10 mouse cellular contexts compared by ENCODE assay signal in genomic region chr16:91139481-91139880, GRCm38 (mm10). TPM values are rescaled to one million over a fixed set of nuclear protein-coding genes. Genes with fewer than 3 reads are reported as not detected.
DNase-seq lines count a peak whose midpoint lies in the region; ATAC-seq lines count a peak whose summit lies in the region.
"Had no signal": no experiment of that assay in that cellular context is flagged by ENCODE, and none has a peak within 500 bp of the region (broad histone marks: within the 10 kb centered on the region; RNA-seq: fewer than 3 reads in every experiment).

No protein-coding gene starts in this region.

- H3K9me3 ChIP-seq in forebrain, embryonic 13.5 days (replicated peaks) = peaks cover 15% of the 10 kb centered on the region
- H3K9me3 ChIP-seq in heart, embryonic 15.5 days (replicated peaks) = no peaks in the 10 kb centered on the region
- peaks cover 6% of the 10 kb centered on the region; the same call in 1 of the 2 replicates for H3K9me3 ChIP-seq in midbrain, embryonic 13.5 days
- H3K9me3 ChIP-seq: limb, embryonic 15.5 days had no signal

- H3K27ac ChIP-seq in forebrain, embryonic 13.5 days = peak overlapping the region; percentile 97
- no peak overlapping the region for H3K27ac ChIP-seq in heart, embryonic 15.5 days
- peak overlapping the region; percentile 69 for H3K27ac ChIP-seq in midbrain, embryonic 13.5 days
- H3K27ac ChIP-seq: limb, embryonic 15.5 days had no signal

- DNase-seq in left cerebral cortex, postnatal 4 days = peak; percentile 55
- no peak for DNase-seq in left cerebral cortex, postnatal 10 days (ENCODE audit: extremely low spot score in 1 of 2, low spot score in 2 of 2)
- no peak for DNase-seq in thymus, postnatal 25 days
- DNase-seq: cerebellum, adult 11-12 months; gastrocnemius, postnatal 25 days had no signal

- H3K36me3 ChIP-seq in forebrain, embryonic 13.5 days (ENCODE audit: poor library complexity, severe bottlenecking) = 0 out of 2 replicates have a peak, but pooled peaks cover 5% of the 10 kb centered on the region
- no peaks in the 10 kb centered on the region for H3K36me3 ChIP-seq in heart, embryonic 15.5 days
- H3K36me3 ChIP-seq in midbrain, embryonic 13.5 days = no peaks in the 10 kb centered on the region
- H3K36me3 ChIP-seq: limb, embryonic 15.5 days had no signal

- H3K4me2 ChIP-seq in forebrain, embryonic 13.5 days = peak overlapping the region; percentile 50
- peak overlapping the region; percentile 41 for H3K4me2 ChIP-seq in heart, embryonic 15.5 days
- H3K4me2 ChIP-seq in midbrain, embryonic 13.5 days (replicated peaks) = peak overlapping the region; percentile 41
- H3K4me2 ChIP-seq: limb, embryonic 15.5 days had no signal

- intact Hi-C loops in left cerebral cortex, postnatal 4 days (cut with DNase I) = no loop called here
- intact Hi-C loops in left cerebral cortex, postnatal 10 days (cut with DNase I) = no loop called here

- ATAC-seq in forebrain, embryonic 13.5 days = peak; percentile 33
- 0 out of 2 replicates have a peak, but pooled peaks have one; percentile 18 for ATAC-seq in heart, embryonic 15.5 days (replicated peaks; ENCODE audit: insufficient number of reproducible peaks, insufficient read depth, low FRiP score, low read depth)
- ATAC-seq in midbrain, embryonic 13.5 days = peak; percentile 49
- no peak for ATAC-seq in megakaryocyte progenitor cell, adult 5-6 weeks (replicated peaks; ENCODE audit: poor library complexity)

- 0 out of 2 replicates have a peak, but pooled peaks cover 2% of the 10 kb centered on the region for H3K27me3 ChIP-seq in forebrain, embryonic 13.5 days
- peaks cover 38% of the 10 kb centered on the region for H3K27me3 ChIP-seq in heart, embryonic 15.5 days
- H3K27me3 ChIP-seq in midbrain, embryonic 13.5 days = peaks cover 87% of the 10 kb centered on the region

- WGBS in forebrain, embryonic 13.5 days = 12% methylated on average over 10 of the region's 10 CpGs
- 20% methylated on average over 10 of the region's 10 CpGs for WGBS in heart, embryonic 15.5 days
- 13% methylated on average over 10 of the region's 10 CpGs for WGBS in midbrain, embryonic 13.5 days

- H3K4me1 ChIP-seq in forebrain, embryonic 13.5 days = peaks cover 33% of the 10 kb centered on the region
- peaks cover 10% of the 10 kb centered on the region for H3K4me1 ChIP-seq in heart, embryonic 15.5 days (replicated peaks)
- H3K4me1 ChIP-seq in midbrain, embryonic 13.5 days (replicated peaks) = peaks cover 26% of the 10 kb centered on the region

- peak overlapping the region; percentile 47; the same call in 1 of the 2 replicates for H3K9ac ChIP-seq in forebrain, embryonic 13.5 days
- no peak overlapping the region for H3K9ac ChIP-seq in heart, embryonic 15.5 days
- peak overlapping the region; percentile 32; the same call in 1 of the 2 replicates for H3K9ac ChIP-seq in midbrain, embryonic 13.5 days (replicated peaks)
- H3K9ac ChIP-seq: limb, embryonic 15.5 days had no signal

- peak overlapping the region; percentile 11; the same call in 1 of the 2 replicates for H3K4me3 ChIP-seq in forebrain, embryonic 13.5 days
- peak overlapping the region; percentile 3; the same call in 1 of the 2 replicates for H3K4me3 ChIP-seq in heart, embryonic 15.5 days
- H3K4me3 ChIP-seq in midbrain, embryonic 13.5 days (replicated peaks) = no peak overlapping the region
- H3K4me3 ChIP-seq: limb, embryonic 15.5 days had no signal

RNA-seq across cellular contexts. Expression of gene 4932438H23Rik, which starts 44.6 kb away (rescaled TPM):
- under 1 TPM; 0.40 to 0.44 TPM for total RNA-seq in left cerebral cortex, postnatal 4 days (2021)
- total RNA-seq in left cerebral cortex, postnatal 10 days (2021) = under 1 TPM; 0.32 to 0.34 TPM
- 0.68 and 0.93 TPM in 2 replicates for polyA plus RNA-seq in forebrain, embryonic 13.5 days (2015; fragmentation: Nextera tagmentation; extraction: Ambion mirVana)
- 0.08 and 0.09 TPM in 2 replicates for polyA plus RNA-seq in heart, embryonic 15.5 days (2015; fragmentation: Nextera tagmentation; extraction: Ambion mirVana)
- 0.42 and 1.6 TPM in 2 replicates for polyA plus RNA-seq in midbrain, embryonic 13.5 days (2015; fragmentation: Nextera tagmentation; extraction: Ambion mirVana)
- not detected in 2 replicates for total RNA-seq in megakaryocyte progenitor cell, adult 5-6 weeks (2015)
- not detected in 2 replicates for total RNA-seq in megakaryocyte progenitor cell, adult 5-6 weeks (2017)
